Mouse (Mus musculus): ENCODE data around the gene Gm4779. TPM values are rescaled to one million over a fixed set of nuclear protein-coding genes. Genes with fewer than 3 reads are reported as not detected.
"Not testable (repeated sequence)": the region's sequence is repeated elsewhere in the genome, so short reads cannot be mapped to it uniquely, and the experiment has no call there.

Gene Gm4779
- polyA plus RNA-seq (2015; fragmentation: Nextera tagmentation; extraction: Ambion mirVana), result 0.31 TPM in 1 of 2 replicates, not detected in the other

- H3K36me3 ChIP-seq (ENCODE audit: control insufficient read depth, insufficient read depth, low read length), result no peaks in the 10 kb centered on the region
- peaks cover 4% of the 10 kb centered on the region; the same call in 1 of the 2 replicates for H3K9me3 ChIP-seq (ENCODE audit: control insufficient read depth, low read length)
- no peak within 1 kb of the TSS for H3K4me2 ChIP-seq (ENCODE audit: low read depth, low read length)
- WGBS, result 96% methylated on average over 30 of the region's 35 CpGs
- no peak within 1 kb of the TSS for H3K4me3 ChIP-seq (ENCODE audit: low read length)
- no peak within 1 kb of the TSS for H3K9ac ChIP-seq (ENCODE audit: low read length)
- no peaks in the 10 kb centered on the region for H3K27me3 ChIP-seq (ENCODE audit: control insufficient read depth, insufficient read depth, low read depth, low read length)
- no peak for ATAC-seq (ENCODE audit: low read depth)
- no peak within 1 kb of the TSS for H3K27ac ChIP-seq (ENCODE audit: low read length)
- H3K4me1 ChIP-seq (replicated peaks; ENCODE audit: control insufficient read depth, insufficient read depth, low read length), result no peaks in the 10 kb centered on the region
Observed at GRCm38 (mm10) chrX:101794342-101794741, at the start of gene Gm4779, which contains the start of gene 8030474K03Rik. Gene Gm4779 (minus strand): TSS chrX:101794423. Gene 8030474K03Rik (plus strand): TSS chrX:101794656.

- ATAC-seq (ENCODE audit: low read depth); H3K9me3 ChIP-seq (ENCODE audit: control insufficient read depth, low read length); H3K27me3 ChIP-seq (ENCODE audit: control insufficient read depth, insufficient read depth, low read depth, low read length); H3K4me3 ChIP-seq (ENCODE audit: low read length); H3K27ac ChIP-seq (ENCODE audit: low read length); H3K36me3 ChIP-seq (ENCODE audit: control insufficient read depth, insufficient read depth, low read length); H3K4me2 ChIP-seq (ENCODE audit: low read depth, low read length); H3K9ac ChIP-seq (ENCODE audit: low read length); H3K4me1 ChIP-seq (replicated peaks; ENCODE audit: control insufficient read depth, insufficient read depth, low read length): not testable (repeated sequence)
Observed at GRCm38 (mm10) chrX:101819980-101820379, 25.8 kb upstream of the Gm4779 start.

DNA sequence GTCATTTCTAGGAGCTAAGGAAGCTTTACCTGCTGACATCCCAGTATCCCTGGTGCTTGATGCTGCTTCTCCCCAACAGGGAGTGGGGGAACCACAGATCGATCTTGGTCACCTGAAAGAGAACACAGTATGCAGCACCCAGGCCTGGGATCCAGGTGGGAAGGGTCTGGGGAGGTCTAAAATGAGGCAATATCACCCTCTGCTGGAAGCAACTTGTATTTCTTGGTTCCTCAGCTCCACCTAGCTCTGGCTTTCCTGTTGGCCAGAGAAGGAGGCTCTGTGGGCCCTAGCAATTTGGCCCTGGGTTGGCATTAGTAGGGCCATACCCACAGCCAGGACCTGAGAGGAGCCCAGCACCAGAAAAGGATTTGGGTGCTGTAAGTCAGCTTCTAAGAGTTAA, 24.9 kb upstream of the Gm4779 start:
- no peak for ATAC-seq (ENCODE audit: low read depth)
- H3K9me3 ChIP-seq (ENCODE audit: control insufficient read depth, low read length), result no peaks in the 10 kb centered on the region

DNA sequence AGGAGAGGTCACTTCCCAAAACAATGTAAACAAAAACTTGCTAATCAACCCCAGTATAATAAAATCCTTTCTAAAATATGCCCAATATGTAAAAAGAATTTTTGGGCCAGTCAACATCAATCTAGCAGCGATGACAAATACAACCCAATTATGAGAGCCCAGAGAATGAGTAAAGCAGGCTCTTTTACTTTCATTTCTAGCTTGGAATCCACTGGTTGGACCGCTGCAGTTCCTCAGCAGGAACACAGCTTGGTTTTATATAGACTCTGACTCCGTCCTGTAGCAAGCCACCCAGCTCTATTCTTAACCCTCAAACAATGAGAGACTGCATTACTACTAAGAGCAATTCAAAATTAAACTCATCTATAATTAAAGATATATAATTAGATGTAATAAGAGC, 17.5 kb upstream of the Gm4779 start:
- no peak for ATAC-seq (ENCODE audit: low read depth)
- Histone ChIP-seq H3K36me3 (ENCODE audit: control insufficient read depth, insufficient read depth, low read length) (no peaks in the 10 kb centered on the region), H3K9ac (ENCODE audit: low read length) (no peak overlapping the region), H3K9me3 (ENCODE audit: control insufficient read depth, low read length) (no peaks in the 10 kb centered on the region), H3K4me1 (replicated peaks; ENCODE audit: control insufficient read depth, insufficient read depth, low read length) (no peaks in the 10 kb centered on the region), H3K4me3 (ENCODE audit: low read length) (no peak overlapping the region), H3K27me3 (ENCODE audit: control insufficient read depth, insufficient read depth, low read depth, low read length) (no peaks in the 10 kb centered on the region), H3K27ac (ENCODE audit: low read length) (no peak overlapping the region), H3K4me2 (ENCODE audit: low read depth, low read length) (no peak overlapping the region)
- WGBS, result 61% methylated on average over 3 of the region's 3 CpGs

More for the DNA sequence above, 24.9 kb upstream of the Gm4779 start:
- no peak overlapping the region for H3K4me3 ChIP-seq (ENCODE audit: low read length)
- H3K4me2 ChIP-seq (ENCODE audit: low read depth, low read length), result no peak overlapping the region
- H3K27me3 ChIP-seq (ENCODE audit: control insufficient read depth, insufficient read depth, low read depth, low read length), result no peaks in the 10 kb centered on the region
- no peak overlapping the region for H3K9ac ChIP-seq (ENCODE audit: low read length)
- no peak overlapping the region for H3K27ac ChIP-seq (ENCODE audit: low read length)
- WGBS, result 50% methylated on average over 1 of the region's 1 CpGs
- no peaks in the 10 kb centered on the region for H3K4me1 ChIP-seq (replicated peaks; ENCODE audit: control insufficient read depth, insufficient read depth, low read length)
- no peaks in the 10 kb centered on the region for H3K36me3 ChIP-seq (ENCODE audit: control insufficient read depth, insufficient read depth, low read length)

DNA sequence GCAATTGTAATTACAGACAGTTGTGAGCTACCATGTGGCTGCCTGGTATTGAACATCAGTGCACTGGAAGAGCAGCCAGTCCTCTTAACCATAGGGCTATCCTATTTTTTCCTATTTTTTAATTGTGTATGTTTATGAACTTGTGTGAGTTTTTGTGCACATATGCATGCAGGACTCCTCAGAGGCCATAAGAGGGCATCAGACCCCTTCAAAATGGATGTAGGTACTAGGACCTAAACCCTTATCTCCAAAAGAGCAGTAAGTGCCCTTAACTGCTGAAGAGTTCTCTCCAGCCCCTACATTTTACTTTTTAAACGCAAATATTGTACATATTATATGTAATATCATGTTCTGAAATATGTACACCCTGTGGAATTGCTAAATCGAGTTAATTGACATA, 11.3 kb upstream of the Gm4779 start:
- Histone ChIP-seq H3K4me1 (replicated peaks; ENCODE audit: control insufficient read depth, insufficient read depth, low read length) (no peaks in the 10 kb centered on the region), H3K27me3 (ENCODE audit: control insufficient read depth, insufficient read depth, low read depth, low read length) (no peaks in the 10 kb centered on the region; the same call in 1 of the 2 replicates), H3K4me3 (ENCODE audit: low read length) (no peak overlapping the region), H3K36me3 (ENCODE audit: control insufficient read depth, insufficient read depth, low read length) (no peaks in the 10 kb centered on the region), H3K4me2 (ENCODE audit: low read depth, low read length) (no peak overlapping the region), H3K9me3 (ENCODE audit: control insufficient read depth, low read length) (no peaks in the 10 kb centered on the region), H3K27ac (ENCODE audit: low read length) (no peak overlapping the region), H3K9ac (ENCODE audit: low read length) (no peak overlapping the region)
- WGBS, result 20% methylated on average over 2 of the region's 2 CpGs
- no peak for ATAC-seq (ENCODE audit: low read depth)

- H3K4me3 ChIP-seq (ENCODE audit: low read length), result no peak overlapping the region
- no peaks in the 10 kb centered on the region for H3K36me3 ChIP-seq (ENCODE audit: control insufficient read depth, insufficient read depth, low read length)
- H3K4me2 ChIP-seq (ENCODE audit: low read depth, low read length), result no peak overlapping the region
- no peaks in the 10 kb centered on the region for H3K4me1 ChIP-seq (replicated peaks; ENCODE audit: control insufficient read depth, insufficient read depth, low read length)
- peaks cover 4% of the 10 kb centered on the region; the same call in 1 of the 2 replicates for H3K9me3 ChIP-seq (ENCODE audit: control insufficient read depth, low read length)
- WGBS, result 48% methylated on average over 4 of the region's 4 CpGs
- ATAC-seq (ENCODE audit: low read depth), result no peak
- H3K9ac ChIP-seq (ENCODE audit: low read length), result no peak overlapping the region
- no peaks in the 10 kb centered on the region; the same call in 1 of the 2 replicates for H3K27me3 ChIP-seq (ENCODE audit: control insufficient read depth, insufficient read depth, low read depth, low read length)
- H3K27ac ChIP-seq (ENCODE audit: low read length), result no peak overlapping the region
Observed at GRCm38 (mm10) chrX:101791551-101791950, 2.7 kb downstream of the Gm4779 start.

- Histone ChIP-seq H3K9ac (ENCODE audit: low read length) (no peak overlapping the region), H3K4me2 (ENCODE audit: low read depth, low read length) (no peak overlapping the region), H3K36me3 (ENCODE audit: control insufficient read depth, insufficient read depth, low read length) (no peaks in the 10 kb centered on the region), H3K27ac (ENCODE audit: low read length) (no peak overlapping the region), H3K9me3 (ENCODE audit: control insufficient read depth, low read length) (no peaks in the 10 kb centered on the region), H3K4me1 (replicated peaks; ENCODE audit: control insufficient read depth, insufficient read depth, low read length) (no peaks in the 10 kb centered on the region), H3K4me3 (ENCODE audit: low read length) (no peak overlapping the region), H3K27me3 (ENCODE audit: control insufficient read depth, insufficient read depth, low read depth, low read length) (no peaks in the 10 kb centered on the region)
- no peak for ATAC-seq (ENCODE audit: low read depth)
- 42% methylated on average over 5 of the region's 5 CpGs for WGBS
Observed at GRCm38 (mm10) chrX:101772035-101772434, 22.2 kb downstream of the Gm4779 start.

DNA sequence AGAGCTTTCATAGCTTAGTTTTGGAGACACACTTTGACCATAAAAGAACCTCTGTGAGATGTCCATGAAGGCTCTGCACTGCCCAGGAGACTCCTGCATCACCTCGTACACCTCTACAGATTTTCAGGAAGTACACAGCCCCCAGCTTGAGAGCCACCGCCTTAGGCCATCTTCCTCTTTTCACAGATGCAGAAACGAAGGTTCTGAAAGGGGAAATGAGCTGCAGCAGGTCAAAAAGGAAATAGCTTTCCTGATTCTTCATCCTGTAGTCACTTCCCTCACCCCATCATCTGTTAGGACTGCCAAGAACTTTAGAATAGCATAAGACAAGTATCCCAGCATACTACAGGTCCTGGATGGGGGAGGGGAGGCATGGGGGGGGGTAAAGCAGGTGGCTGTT, 23.9 kb downstream of the Gm4779 start:
- Histone ChIP-seq H3K9ac (ENCODE audit: low read length) (no peak overlapping the region), H3K27ac (ENCODE audit: low read length) (no peak overlapping the region), H3K9me3 (ENCODE audit: control insufficient read depth, low read length) (no peaks in the 10 kb centered on the region), H3K4me2 (ENCODE audit: low read depth, low read length) (no peak overlapping the region), H3K4me3 (ENCODE audit: low read length) (no peak overlapping the region), H3K36me3 (ENCODE audit: control insufficient read depth, insufficient read depth, low read length) (no peaks in the 10 kb centered on the region), H3K4me1 (replicated peaks; ENCODE audit: control insufficient read depth, insufficient read depth, low read length) (no peaks in the 10 kb centered on the region), H3K27me3 (ENCODE audit: control insufficient read depth, insufficient read depth, low read depth, low read length) (no peaks in the 10 kb centered on the region)
- WGBS, result 42% methylated on average over 3 of the region's 3 CpGs
- no peak for ATAC-seq (ENCODE audit: low read depth)

DNA sequence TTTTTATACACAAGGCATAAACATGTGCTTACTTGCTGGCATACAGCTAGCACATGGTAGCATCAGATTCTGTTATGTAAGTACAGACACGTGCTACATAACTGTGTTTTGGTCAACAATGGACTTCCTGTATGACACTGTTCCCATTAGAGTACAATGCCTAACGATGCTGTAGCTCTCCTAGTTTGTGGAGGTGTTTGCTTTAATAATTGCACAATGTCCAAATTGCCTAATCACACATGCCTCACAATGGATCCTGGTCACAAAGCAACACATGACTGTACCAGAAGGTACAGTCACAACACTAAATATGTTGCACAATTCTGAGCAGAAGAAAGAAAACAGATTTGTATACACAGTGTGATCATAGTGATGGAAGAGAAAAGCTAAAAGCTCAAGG, 24.7 kb downstream of the Gm4779 start:
- Histone ChIP-seq H3K9ac (ENCODE audit: low read length) (no peak overlapping the region), H3K4me1 (replicated peaks; ENCODE audit: control insufficient read depth, insufficient read depth, low read length) (no peaks in the 10 kb centered on the region), H3K9me3 (ENCODE audit: control insufficient read depth, low read length) (no peaks in the 10 kb centered on the region), H3K4me2 (ENCODE audit: low read depth, low read length) (no peak overlapping the region), H3K27me3 (ENCODE audit: control insufficient read depth, insufficient read depth, low read depth, low read length) (no peaks in the 10 kb centered on the region), H3K4me3 (ENCODE audit: low read length) (no peak overlapping the region), H3K36me3 (ENCODE audit: control insufficient read depth, insufficient read depth, low read length) (no peaks in the 10 kb centered on the region), H3K27ac (ENCODE audit: low read length) (no peak overlapping the region)
- WGBS, result 40% methylated on average over 2 of the region's 2 CpGs
- ATAC-seq (ENCODE audit: low read depth), result no peak

- Histone ChIP-seq H3K27me3 (ENCODE audit: control insufficient read depth, insufficient read depth, low read depth, low read length) (no peaks in the 10 kb centered on the region), H3K4me3 (ENCODE audit: low read length) (no peak overlapping the region), H3K27ac (ENCODE audit: low read length) (no peak overlapping the region), H3K4me1 (replicated peaks; ENCODE audit: control insufficient read depth, insufficient read depth, low read length) (no peaks in the 10 kb centered on the region), H3K4me2 (ENCODE audit: low read depth, low read length) (no peak overlapping the region), H3K9me3 (ENCODE audit: control insufficient read depth, low read length) (no peaks in the 10 kb centered on the region; the same call in 1 of the 2 replicates), H3K36me3 (ENCODE audit: control insufficient read depth, insufficient read depth, low read length) (no peaks in the 10 kb centered on the region), H3K9ac (ENCODE audit: low read length) (no peak overlapping the region)
- ATAC-seq (ENCODE audit: low read depth), result no peak
- 40% methylated on average over 7 of the region's 7 CpGs for WGBS
Observed at GRCm38 (mm10) chrX:101767280-101767679, 26.9 kb downstream of the Gm4779 start.
